Mouse (Mus musculus) hematopoietic multipotent progenitor cell, adult 10-12 weeks (in vitro differentiated cells): ENCODE measurements around the gene Mcm7. TPM values are rescaled to one million over a fixed set of nuclear protein-coding genes. Genes with fewer than 3 reads are reported as not detected.

Experiments used
- polyA plus RNA-seq: library from polyadenylated mRNA; stranded (reverse); fragments of >175 nt; gene quantifications from 2 replicates; pipeline ENCODE4 v1.2.3, GENCODE M21; 2012; ENCODE audit warnings: low replicate concordance

Mcm7 gene
- polyA plus RNA-seq = 5.9 and 28.7 TPM in 2 replicates

GRCm38 (mm10) chr5:138171695-138172491, at the start of gene Mcm7, which contains the start of gene Ap4m1:
Gene Mcm7 (minus strand): TSS chr5:138172422.
Gene Ap4m1 (plus strand): TSS chr5:138172002.

GRCm38 (mm10) chr5:138193771-138194727, 21.8 kb upstream of the Mcm7 start, which contains the start of gene Mblac1:
Gene Mblac1 (plus strand): TSS chr5:138194314.

GRCm38 (mm10) chr5:138186950-138187638, 14.9 kb upstream of the Mcm7 start, which contains the start of the genes Taf6 and Cnpy4:
Gene Taf6 (minus strand): TSS chr5:138187451.
Gene Cnpy4 (plus strand): TSS chr5:138187485.

GRCm38 (mm10) chr5:138160842-138161665, 11.2 kb downstream of the Mcm7 start, which contains the start of gene Cops6:
Gene Cops6 (plus strand): TSS chr5:138161071.

GRCm38 (mm10) chr5:138155443-138155976, 16.7 kb downstream of the Mcm7 start, which contains the start of gene Zfp113:
Gene Zfp113 (minus strand): TSS chr5:138155744.

GRCm38 (mm10) chr5:138116255-138117198, 55.7 kb downstream of the Mcm7 start, which contains the start of gene Zscan21:
Gene Zscan21 (plus strand): TSS chr5:138116903.

Other genes with a start within 250 kb of the Mcm7 start
- gene Gjc3, start 209.3 kb downstream of the Mcm7 start, polyA plus RNA-seq = not detected in 2 replicates
- not detected in 2 replicates for gene Azgp1, start 190.9 kb downstream of the Mcm7 start, polyA plus RNA-seq
- not detected in 2 replicates for gene Smok3a, start 151.2 kb downstream of the Mcm7 start, polyA plus RNA-seq
- gene Smok3b, start 151.0 kb downstream of the Mcm7 start, polyA plus RNA-seq = not detected in 2 replicates
- gene Smok3c, start 119.2 kb downstream of the Mcm7 start, polyA plus RNA-seq = not detected in 2 replicates
- gene Zkscan1, start 87.3 kb downstream of the Mcm7 start, polyA plus RNA-seq = 0.78 and 1.9 TPM in 2 replicates
- 0.54 and 2.8 TPM in 2 replicates for gene Zscan21, start 55.5 kb downstream of the Mcm7 start, polyA plus RNA-seq
- 0.34 and 0.71 TPM in 2 replicates for gene Zfp113, start 16.7 kb downstream of the Mcm7 start, polyA plus RNA-seq
- 45.0 and 53.1 TPM in 2 replicates for gene Cops6, start 11.4 kb downstream of the Mcm7 start, polyA plus RNA-seq
- 7.5 and 19.0 TPM in 2 replicates for gene Ap4m1, start 420 bp downstream of the Mcm7 start, polyA plus RNA-seq
- gene Taf6, start 15.0 kb upstream of the Mcm7 start, polyA plus RNA-seq = 13.1 and 29.5 TPM in 2 replicates
- gene Cnpy4, start 15.1 kb upstream of the Mcm7 start, polyA plus RNA-seq = 1.4 and 2.7 TPM in 2 replicates
- 2.1 and 5.4 TPM in 2 replicates for gene Mblac1, start 21.9 kb upstream of the Mcm7 start, polyA plus RNA-seq
- 1.6 and 1.8 TPM in 2 replicates for gene Nxpe5, start 53.5 kb upstream of the Mcm7 start, polyA plus RNA-seq
- gene Lamtor4, start 83.1 kb upstream of the Mcm7 start, polyA plus RNA-seq = 87.3 and 121 TPM in 2 replicates
- gene BC037034, start 91.6 kb upstream of the Mcm7 start, polyA plus RNA-seq = 198 and 365 TPM in 2 replicates
- not detected in 2 replicates for gene Gal3st4, start 100.4 kb upstream of the Mcm7 start, polyA plus RNA-seq
- not detected in 2 replicates for gene Gm43720, start 107.5 kb upstream of the Mcm7 start, polyA plus RNA-seq
- 2.5 and 2.7 TPM in 2 replicates for gene Gpc2, start 107.6 kb upstream of the Mcm7 start, polyA plus RNA-seq
- 2.1 and 9.1 TPM in 2 replicates for gene Stag3, start 107.8 kb upstream of the Mcm7 start, polyA plus RNA-seq
- gene Pvrig, start 169.5 kb upstream of the Mcm7 start, polyA plus RNA-seq = 0.81 and 2.3 TPM in 2 replicates